Mouse (Mus musculus) heart, adult 11 months (tissue): ENCODE measurements at regions not wholly inside any gene's neighbourhood (a gene's known extent, or its start where the extent isn't known, plus 50 kb on each side); places are given as distances from the start of the nearest gene placed in this dataset.

Experiments used
- DNase-seq: peaks from one replicate; pipeline ENCODE4 v3.0.0; 2022

- DNase-seq: no peak
These were observed 89.1 kb upstream of the Cpm start for GRCm38 (mm10) chr10:117540112-117540594.

- no peak for DNase-seq
These were observed 89.8 kb upstream of the Cpm start for GRCm38 (mm10) chr10:117539532-117539931.

GRCm38 (mm10) chr10:117538725-117539124 is 90.6 kb upstream of the Cpm start:
- no peak for DNase-seq

GRCm38 (mm10) chr10:117536769-117537599 is 92.3 kb upstream of the Cpm start:
- no peak for DNase-seq

GRCm38 (mm10) chr10:117535843-117536242 is 93.5 kb upstream of the Cpm start:
- no peak for DNase-seq

GRCm38 (mm10) chr10:117534992-117535719 is 94.1 kb upstream of the Cpm start:
- no peak for DNase-seq

- no peak for DNase-seq
These were observed 94.8 kb upstream of the Cpm start for GRCm38 (mm10) chr10:117534478-117534877.

- no peak for DNase-seq
These were observed 95.5 kb upstream of the Cpm start for GRCm38 (mm10) chr10:117533541-117534386.

- DNase-seq: no peak
These were observed 96.4 kb upstream of the Cpm start for GRCm38 (mm10) chr10:117532750-117533540.

- DNase-seq: no peak
These were observed 97.2 kb upstream of the Cpm start for GRCm38 (mm10) chr10:117531798-117532747.

GRCm38 (mm10) chr10:117530859-117531602 is 98.3 kb upstream of the Cpm start:
- DNase-seq: no peak

- no peak for DNase-seq
These were observed 99.1 kb upstream of the Cpm start for GRCm38 (mm10) chr10:117530007-117530858.

GRCm38 (mm10) chr10:117529269-117530006 is 99.9 kb upstream of the Cpm start:
- DNase-seq: no peak

GRCm38 (mm10) chr10:117528575-117529268 is 100.6 kb upstream of the Cpm start:
- no peak for DNase-seq

- DNase-seq: no peak
These were observed 101.3 kb upstream of the Cpm start for GRCm38 (mm10) chr10:117527979-117528378.

GRCm38 (mm10) chr10:117527243-117527642 is 102.1 kb upstream of the Cpm start:
- no peak for DNase-seq

- no peak for DNase-seq
These were observed 102.5 kb upstream of the Cpm start for GRCm38 (mm10) chr10:117526834-117527188.
